Mouse (Mus musculus): ENCODE data around the gene Map3k4.

GRCm38 (mm10) chr17:12256142-12256541 is 62.5 kb downstream of the Map3k4 start:
- TF ChIP-seq CTCF (IDR thresholded peaks at IDR 0.05; ENCODE audit: low read depth) (no peak), EP300 (optimal IDR thresholded peaks at IDR 0.05) (no peak)
